Mouse (Mus musculus) T-helper 1 cell (primary cell): Measurements from ENCODE around the gene Lefty1.
"Not testable (repeated sequence)": the region's sequence is repeated elsewhere in the genome, so short reads cannot be mapped to it uniquely, and the experiment has no call there.

Experiments
- in situ Hi-C: fragments of 300-600 bp; cut with MboI, MseI; formaldehyde crosslinking; loops from one replicate; pipeline ENCODE4 v1.15.1; 2025; ENCODE audit warnings: high pct_unique_total_duplicates

Lefty1 gene

DNA sequence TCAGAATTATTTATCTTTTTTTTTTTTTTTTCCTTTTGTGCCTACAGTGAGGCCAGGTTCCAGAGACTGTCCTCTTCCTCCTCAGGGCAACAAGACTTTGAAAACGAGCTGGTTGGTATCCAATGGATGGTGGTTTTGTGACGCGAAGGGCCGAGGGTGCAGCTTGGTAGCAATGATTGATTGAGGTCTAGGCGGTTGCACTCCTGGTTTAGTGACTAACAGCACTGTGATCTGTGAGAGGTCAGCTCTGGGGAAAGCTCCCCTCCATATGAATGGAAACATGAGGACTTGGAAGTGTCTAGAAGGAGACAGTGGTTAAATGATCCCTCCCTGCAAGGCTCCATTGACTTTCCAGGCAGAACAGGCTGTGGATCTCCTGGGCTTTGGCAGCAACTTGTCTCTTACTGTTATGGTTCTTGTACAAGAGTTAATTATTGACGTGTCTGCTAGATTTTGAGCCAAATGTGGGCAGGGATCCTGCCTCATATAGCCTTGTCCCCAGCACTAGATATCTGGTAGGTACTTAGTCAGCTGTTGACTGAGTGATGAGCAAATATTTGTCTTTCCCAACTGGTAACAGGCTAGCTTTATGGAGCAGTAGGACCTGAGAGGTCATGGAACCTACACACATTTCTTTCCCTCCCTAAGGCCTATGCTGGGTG is 17.4 kb downstream of the Lefty1 start:
- in situ Hi-C loops, result no loop called here

DNA sequence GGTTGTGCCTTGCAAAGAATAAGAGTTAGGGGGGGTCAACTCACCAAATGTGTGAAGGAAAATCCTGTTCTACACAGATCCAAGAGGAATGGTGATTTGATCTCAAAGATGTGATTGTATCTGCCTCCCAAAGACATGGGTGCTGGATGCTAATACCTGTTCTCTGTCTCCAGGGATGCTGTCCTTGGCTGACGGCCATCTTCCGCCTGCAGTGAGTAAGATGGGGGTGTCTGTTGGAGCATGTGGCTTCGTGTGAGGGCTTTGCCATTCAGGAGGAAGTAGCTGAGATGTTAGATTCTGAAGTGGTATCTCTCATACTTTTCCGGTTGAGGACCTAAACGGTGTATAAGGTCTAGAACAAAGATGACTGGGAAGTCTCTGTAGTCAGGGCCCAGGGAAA is 18.0 kb downstream of the Lefty1 start:
- in situ Hi-C loops, result no loop called here

DNA sequence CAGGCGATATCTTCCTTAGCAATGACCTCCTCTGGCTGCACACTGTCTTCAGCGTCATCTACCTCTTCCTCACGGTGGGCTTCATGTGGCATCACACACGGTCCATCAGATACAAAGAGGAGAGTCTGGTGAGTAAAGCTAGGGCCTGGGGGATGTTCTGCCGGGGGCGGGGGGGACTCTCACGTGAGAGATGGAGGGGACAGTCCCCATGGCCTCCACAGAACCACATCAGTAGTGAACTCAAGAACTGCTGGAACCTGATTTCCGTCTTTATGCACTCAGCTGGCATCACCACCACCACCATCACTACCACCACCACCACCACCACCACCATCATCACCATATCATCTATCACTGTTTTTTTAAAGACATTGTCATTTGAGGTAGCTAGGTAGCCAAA is 21.6 kb downstream of the Lefty1 start:
- in situ Hi-C loops, result no loop called here

DNA sequence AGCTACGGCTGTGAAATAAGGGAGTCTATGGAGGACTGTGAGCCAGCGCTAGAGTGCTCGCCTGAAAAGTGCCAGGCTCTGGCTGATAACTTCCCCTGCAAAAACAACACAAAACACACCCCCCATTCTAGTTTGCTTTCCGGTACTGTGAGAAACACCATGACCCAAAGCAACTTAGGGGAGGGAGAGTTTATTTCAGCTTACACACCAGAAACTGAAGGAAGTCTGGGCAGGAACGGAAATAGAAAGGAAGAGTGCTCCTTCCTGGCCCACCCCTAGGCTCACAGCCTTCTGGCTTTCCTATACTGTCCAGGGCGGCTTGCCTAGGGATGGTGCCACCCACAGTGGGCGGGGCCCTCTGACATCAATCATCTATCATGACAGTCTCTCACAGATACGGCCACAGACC is 22.2 kb downstream of the Lefty1 start:
- in situ Hi-C loops, result no loop called here

DNA sequence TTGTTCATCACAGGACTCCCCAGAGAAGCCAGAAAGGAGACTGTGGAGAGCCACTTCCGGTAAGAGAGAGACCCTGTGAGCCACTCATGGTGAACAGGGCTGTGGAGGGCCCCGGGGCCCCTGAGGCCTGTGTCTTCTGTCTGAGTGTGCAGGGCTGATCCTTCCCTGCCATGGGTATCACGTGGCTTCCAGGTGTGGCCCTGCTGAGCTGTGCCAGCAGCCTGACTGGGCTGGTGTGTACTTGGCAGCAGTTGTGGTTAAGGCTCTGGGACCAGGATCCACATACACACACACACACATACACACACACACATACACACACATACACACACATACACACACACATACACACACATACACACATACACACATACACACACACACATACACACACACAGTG is 23.2 kb downstream of the Lefty1 start:
- in situ Hi-C loops, result no loop called here

DNA sequence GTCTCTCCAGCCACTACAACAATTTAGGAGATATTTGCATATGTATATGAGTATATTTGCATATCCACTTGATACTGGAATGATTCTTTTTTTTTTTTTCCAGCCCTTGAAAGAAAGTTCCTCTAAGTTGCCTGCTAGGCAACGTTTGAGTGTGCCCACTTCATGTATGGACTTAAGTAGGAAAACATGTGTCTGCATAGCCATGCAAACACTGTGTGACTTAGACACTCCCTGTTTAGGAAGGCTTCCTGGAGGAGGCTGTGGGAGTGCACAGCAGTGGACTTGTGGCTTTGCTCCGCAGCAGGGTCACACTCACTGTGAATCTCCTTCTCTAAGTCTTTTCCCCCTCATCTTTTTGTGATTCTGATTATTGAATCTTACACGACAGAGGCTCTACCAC is 24.0 kb downstream of the Lefty1 start:
- in situ Hi-C loops, result no loop called here

DNA sequence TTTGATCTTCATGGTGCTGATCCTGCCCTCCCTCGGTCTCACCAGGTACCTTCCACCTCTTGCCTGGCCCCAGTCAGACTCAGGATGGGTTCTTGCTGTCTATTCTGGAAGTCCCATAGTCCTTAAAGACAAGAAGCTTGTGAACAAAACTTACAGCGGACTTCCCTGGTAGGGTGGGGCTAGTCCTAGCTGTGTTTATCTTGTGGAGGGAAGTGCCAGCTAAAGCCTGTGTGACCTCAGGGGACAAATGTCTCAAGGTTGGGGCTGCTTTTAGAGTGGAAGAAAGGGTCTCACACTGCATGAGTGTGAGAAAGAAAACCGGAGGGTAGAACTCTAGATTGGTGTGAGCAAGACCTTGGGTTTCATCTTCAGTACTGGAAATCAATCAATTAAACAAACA is 31.0 kb downstream of the Lefty1 start:
- in situ Hi-C loops, result no loop called here

DNA sequence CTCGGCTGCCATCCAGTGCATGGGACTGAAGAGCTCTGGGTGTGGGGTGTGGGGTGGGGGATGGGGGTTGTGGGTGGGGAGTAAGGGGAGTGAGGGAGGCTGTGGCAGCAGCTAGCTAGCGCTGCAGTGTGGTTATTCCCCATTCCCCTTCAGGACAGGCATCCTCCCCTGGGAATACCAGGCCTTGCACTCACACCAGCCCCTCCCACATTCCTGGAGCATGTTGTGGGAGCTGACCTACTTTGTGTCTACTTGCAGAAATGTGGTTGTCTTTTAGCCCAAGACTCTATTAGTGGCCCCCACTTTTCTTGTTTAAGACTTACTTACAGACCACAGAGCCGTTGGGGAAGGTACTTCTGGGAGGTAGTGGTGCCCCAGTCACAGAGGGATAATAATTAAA is 31.7 kb downstream of the Lefty1 start:
- in situ Hi-C loops, result no loop called here

DNA sequence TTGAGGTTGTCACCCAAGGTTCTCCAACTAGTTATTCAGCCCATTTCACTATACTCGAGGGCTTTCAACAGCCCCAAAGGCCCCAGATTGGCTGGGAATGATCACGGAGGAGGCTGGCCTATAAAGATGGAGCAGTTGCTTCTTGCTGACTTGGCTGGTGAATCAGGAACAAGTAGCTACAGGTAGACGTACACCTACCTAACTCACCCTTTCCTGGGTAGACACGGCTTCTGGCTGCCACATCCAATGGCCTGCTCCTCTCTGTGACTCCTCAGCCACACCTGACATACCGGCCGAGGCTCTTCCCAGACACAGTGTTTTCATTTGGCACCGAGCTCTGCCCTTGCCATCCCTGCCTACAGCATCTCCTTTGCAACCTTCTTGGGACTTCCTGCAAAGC is 32.4 kb downstream of the Lefty1 start:
- in situ Hi-C loops, result no loop called here

DNA sequence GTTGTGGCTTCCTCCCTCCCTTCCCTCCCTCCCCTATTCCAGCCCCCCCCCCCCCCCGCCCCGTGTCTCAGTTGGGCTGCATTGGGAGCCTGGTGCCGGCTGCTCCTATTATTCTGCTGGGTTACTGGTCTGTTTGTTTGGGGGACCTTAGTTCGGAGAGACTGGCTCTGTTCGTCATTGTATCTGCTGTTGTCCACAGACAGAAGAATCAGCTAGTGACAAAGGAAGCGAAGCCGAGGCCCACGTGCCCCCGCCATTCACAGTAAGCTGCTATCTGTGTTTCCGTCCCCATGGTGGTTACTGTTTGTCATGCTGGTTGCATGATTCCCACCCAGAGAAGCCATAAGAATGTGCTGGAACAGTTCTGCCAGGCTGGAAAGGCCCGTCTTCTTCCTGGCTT is 38.1 kb downstream of the Lefty1 start:
- in situ Hi-C loops, result no loop called here

DNA sequence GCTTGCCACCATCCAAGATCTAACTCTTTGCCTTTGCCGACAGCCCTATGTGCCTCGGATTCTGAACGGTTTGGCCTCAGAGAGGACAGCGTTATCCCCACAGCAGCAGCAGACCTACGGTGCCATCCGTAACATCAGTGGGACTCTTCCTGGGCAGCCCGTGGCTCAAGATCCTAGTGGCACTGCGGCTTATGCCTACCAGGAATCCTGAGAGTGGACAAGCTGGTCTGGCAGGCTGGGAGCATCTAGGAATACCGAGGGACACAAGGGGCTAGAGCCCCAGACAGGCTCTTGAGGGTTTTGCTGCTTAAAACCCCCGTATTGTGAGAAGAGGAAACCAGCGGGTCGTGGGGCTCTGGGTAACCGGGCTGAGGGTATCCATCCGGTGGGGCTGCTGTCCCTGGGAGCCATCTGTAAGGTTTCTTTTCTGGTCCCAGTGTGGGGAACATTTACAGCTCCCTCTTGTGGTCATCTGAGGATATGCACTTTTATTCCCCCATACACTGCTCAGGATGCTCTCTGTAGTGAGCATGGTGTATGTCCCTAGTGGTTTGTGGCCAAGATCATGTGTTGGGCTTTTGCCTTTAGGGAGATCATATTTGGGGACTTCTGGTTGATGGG is 39.4 kb downstream of the Lefty1 start:
- in situ Hi-C loops, result no loop called here

DNA sequence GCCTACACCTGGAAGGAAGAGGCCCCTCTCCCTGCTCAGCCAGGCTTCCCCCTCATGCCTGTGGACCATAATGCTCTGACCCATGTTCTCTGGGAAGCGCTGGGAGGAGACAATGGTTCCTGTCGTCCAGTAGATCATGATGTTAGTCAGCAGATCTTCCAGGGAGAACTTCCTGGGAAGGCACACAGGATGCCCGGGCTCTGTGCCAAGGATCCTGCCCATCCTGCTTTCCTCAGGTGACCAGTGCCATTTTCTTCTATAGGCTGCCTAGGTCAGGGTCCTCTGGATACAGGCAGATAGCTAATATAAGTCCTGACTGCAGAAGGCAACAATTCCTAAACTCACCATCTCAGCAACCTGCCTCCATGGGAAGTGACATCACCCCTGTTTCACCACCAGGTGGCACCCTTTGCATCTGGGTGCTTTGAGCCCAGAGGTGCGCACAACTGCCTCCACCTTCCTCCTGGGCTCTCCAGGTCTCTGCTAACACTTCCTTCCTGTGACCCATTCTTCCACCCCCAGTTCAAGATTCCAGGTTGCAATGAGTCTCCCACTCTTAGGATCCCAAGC is 41.4 kb downstream of the Lefty1 start:
- in situ Hi-C loops, result no loop called here

DNA sequence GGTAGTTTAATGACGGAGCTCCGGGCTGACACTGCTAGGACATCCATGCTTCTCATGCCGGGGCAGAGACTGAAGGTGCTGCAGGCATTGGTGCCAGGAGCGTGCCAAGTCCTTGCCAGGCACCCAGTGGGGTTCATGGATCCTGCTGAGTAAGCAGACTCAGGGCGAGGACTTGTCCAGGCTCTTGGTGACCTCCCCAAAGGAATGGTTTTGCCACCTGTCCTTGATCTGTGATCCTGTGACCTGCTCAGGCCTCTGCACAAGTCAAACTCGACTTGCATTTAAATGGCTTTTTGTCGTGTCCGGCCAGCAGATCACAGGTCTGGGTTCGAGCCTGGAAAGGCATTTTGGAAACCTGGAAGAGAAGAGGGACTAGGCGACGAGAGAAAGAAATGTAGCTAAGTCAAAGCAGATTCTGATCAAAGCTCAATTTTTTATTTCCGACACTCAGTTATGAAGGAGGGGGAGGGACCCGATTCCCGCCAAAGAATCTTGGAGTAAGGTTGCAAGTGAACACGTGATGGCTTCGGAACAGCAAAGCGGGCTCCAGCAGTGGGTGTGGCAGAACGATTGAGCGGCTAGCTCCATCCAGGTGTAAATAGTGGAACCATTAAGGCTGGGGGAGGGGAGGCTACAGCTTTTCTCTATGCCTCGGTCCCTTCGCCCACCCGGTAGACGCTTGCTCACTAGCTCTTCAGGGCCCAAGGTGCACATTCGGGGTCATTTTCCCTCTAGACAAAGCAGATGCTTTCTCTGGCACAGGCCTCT is 44.8 kb downstream of the Lefty1 start:
- in situ Hi-C loops, result no loop called here

DNA sequence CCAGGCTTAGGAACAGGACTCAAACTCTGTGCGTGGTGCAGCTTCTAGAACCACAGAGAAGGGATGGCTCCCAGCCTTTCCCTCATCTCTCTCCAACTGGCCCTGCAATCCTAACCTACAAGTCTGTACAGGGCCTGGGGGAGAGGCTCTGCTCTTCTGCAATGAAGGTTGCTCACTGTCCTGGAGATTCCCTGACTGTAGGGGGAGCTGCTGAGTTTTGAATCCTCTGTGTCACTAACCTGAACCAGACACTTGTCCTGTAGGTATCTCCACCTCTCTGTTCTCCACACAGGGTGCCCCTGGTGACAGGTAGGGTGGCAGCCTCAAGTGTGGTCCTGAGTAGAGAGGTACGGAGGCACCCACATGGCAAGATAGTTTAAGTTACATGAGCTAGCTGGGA is 45.6 kb downstream of the Lefty1 start:
- in situ Hi-C loops, result no loop called here

DNA sequence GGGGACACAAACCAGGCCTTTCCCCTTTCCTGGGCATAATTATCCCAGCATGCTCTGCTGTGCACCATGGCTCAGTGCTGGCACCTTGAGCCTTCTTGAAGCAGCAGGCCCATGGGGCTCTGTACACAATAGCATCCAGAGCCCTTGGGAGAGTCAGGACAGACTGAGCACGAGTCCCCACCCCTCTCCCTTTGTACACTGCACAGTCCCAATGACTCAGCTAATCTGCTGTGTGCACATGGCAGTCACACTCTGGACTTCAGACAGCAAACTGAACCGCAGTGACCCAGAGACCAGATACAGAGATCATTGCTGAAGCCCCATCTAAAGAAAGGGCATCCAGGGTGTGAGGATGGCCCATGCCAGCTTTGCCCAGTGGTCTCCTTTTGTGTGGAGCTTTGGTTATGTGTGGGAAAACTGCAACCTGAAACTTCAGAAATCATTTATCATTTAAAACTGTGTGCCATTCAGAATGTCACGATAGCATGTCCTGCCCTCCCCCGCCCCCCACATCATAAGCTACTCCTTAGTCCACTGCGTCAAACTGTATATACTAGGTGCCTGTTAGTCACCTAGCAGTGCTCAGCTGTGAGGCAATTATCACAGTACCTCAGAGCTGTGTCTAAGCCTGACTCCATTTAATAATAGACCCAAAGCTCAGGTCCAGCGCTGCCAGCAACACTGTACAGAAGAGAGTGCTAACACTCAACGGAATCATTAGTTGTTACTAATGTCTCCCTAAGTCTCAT is 46.6 kb downstream of the Lefty1 start:
- in situ Hi-C loops, result not testable (repeated sequence)

DNA sequence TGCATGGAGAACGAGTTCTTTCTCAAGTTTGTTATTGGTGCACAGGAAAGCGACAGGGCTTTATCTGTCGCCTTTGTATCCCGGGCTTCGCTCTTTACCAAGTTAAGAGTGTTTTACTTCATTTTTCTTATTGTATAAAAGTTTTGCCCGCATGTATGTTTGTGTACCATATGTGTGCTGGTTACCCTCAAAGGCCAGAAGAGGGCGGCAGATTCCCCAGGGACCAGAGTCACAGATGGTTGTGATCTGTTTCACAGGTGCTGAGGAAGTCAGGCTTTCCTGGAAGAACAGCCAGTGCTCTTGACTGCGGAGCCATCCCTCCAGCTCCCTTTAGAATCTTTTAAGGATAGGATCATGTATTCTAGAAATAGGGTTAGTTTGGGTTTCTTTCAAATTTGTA is 51.9 kb downstream of the Lefty1 start:
- in situ Hi-C loops, result no loop called here

DNA sequence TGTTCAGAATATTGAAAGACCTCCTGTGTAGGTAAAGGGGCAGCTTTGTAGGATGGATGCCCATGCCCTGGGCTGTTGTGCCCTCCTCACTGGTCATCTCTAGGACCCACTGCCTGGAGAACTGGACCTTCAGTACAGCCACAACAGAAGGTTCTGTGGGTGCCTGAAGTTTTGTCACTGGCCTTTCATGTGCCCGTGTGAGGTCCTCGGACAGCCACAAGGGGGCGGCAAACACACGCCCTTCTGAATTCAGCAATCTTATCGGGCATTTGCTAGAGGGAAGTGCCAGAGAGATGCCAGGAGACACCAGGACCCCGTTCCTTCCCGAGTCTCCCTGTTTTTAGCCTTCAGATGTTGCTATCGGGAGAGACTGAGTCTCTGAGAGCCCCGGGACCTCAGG is 52.9 kb downstream of the Lefty1 start:
- in situ Hi-C loops, result no loop called here
